Mouse (Mus musculus): ENCODE results near the gene Wwtr1. TPM values are rescaled to one million over a fixed set of nuclear protein-coding genes. Genes with fewer than 3 reads are reported as not detected.
A peak's percentile ranks its signal among the peaks of the same experiment; 100 is the strongest.

Wwtr1 gene
- polyA plus RNA-seq, 1 experiment from 2014 or later: 11.9 TPM

- Histone ChIP-seq H3K4me3 (no peak overlapping the region), H3K36me3 (replicated peaks) (no peaks in the 10 kb centered on the region), H3K4me1 (peaks cover 41% of the 10 kb centered on the region), H3K9me3 (no peaks in the 10 kb centered on the region), H3K27ac (replicated peaks) (no peak overlapping the region), H3K27me3 (replicated peaks; ENCODE audit: low read depth, poor library complexity, severe bottlenecking) (no peaks in the 10 kb centered on the region)
- 96% methylated on average over 3 of the region's 3 CpGs for WGBS
- DNase-seq (ENCODE audit: low spot score): no peak
Observed at GRCm38 (mm10) chr3:57469325-57469724, 106.4 kb downstream of the Wwtr1 start.

GRCm38 (mm10) chr3:57466289-57466688 is 109.4 kb downstream of the Wwtr1 start:
- H3K27me3 ChIP-seq (replicated peaks; ENCODE audit: low read depth, poor library complexity, severe bottlenecking): no peaks in the 10 kb centered on the region
- H3K4me3 ChIP-seq: no peak overlapping the region
- WGBS: 69% methylated on average over 3 of the region's 3 CpGs
- peaks cover 7% of the 10 kb centered on the region for H3K36me3 ChIP-seq (replicated peaks)
- no peak for DNase-seq (ENCODE audit: low spot score)
- H3K27ac ChIP-seq (replicated peaks): no peak overlapping the region
- H3K9me3 ChIP-seq: no peaks in the 10 kb centered on the region
- H3K4me1 ChIP-seq: peaks cover 19% of the 10 kb centered on the region

- H3K4me3 ChIP-seq: no peak overlapping the region
- peaks cover 22% of the 10 kb centered on the region for H3K36me3 ChIP-seq (replicated peaks)
- WGBS: 87% methylated on average over 4 of the region's 4 CpGs
- H3K27ac ChIP-seq (replicated peaks): no peak overlapping the region
- H3K9me3 ChIP-seq: no peaks in the 10 kb centered on the region
- peaks cover 6% of the 10 kb centered on the region for H3K4me1 ChIP-seq
- no peaks in the 10 kb centered on the region for H3K27me3 ChIP-seq (replicated peaks; ENCODE audit: low read depth, poor library complexity, severe bottlenecking)
- no peak for DNase-seq (ENCODE audit: low spot score)
Observed at GRCm38 (mm10) chr3:57463302-57463701, 112.4 kb downstream of the Wwtr1 start.

GRCm38 (mm10) chr3:57458652-57459051 is 117.1 kb downstream of the Wwtr1 start:
- peak; percentile 65 for DNase-seq (ENCODE audit: low spot score)
- Histone ChIP-seq H3K9me3 (no peaks in the 10 kb centered on the region), H3K27me3 (replicated peaks; ENCODE audit: low read depth, poor library complexity, severe bottlenecking) (no peaks in the 10 kb centered on the region), H3K27ac (replicated peaks) (no peak overlapping the region), H3K4me1 (peaks cover 8% of the 10 kb centered on the region), H3K4me3 (no peak overlapping the region), H3K36me3 (replicated peaks) (peaks cover 22% of the 10 kb centered on the region)
- WGBS: 43% methylated on average over 11 of the region's 11 CpGs

GRCm38 (mm10) chr3:57448445-57448844 is 127.3 kb downstream of the Wwtr1 start:
- no peaks in the 10 kb centered on the region for H3K9me3 ChIP-seq
- no peaks in the 10 kb centered on the region for H3K27me3 ChIP-seq (replicated peaks; ENCODE audit: low read depth, poor library complexity, severe bottlenecking)
- peak; percentile 73 for DNase-seq (ENCODE audit: low spot score)
- H3K36me3 ChIP-seq (replicated peaks): no peaks in the 10 kb centered on the region
- no peak overlapping the region for H3K27ac ChIP-seq (replicated peaks)
- H3K4me1 ChIP-seq: no peaks in the 10 kb centered on the region
- 36% methylated on average over 5 of the region's 5 CpGs for WGBS
- no peak overlapping the region for H3K4me3 ChIP-seq

GRCm38 (mm10) chr3:57447889-57448288 is 127.8 kb downstream of the Wwtr1 start:
- DNase-seq (ENCODE audit: low spot score): no peak
- Histone ChIP-seq H3K4me3 (no peak overlapping the region), H3K4me1 (no peaks in the 10 kb centered on the region), H3K27ac (replicated peaks) (no peak overlapping the region), H3K9me3 (no peaks in the 10 kb centered on the region), H3K36me3 (replicated peaks) (no peaks in the 10 kb centered on the region), H3K27me3 (replicated peaks; ENCODE audit: low read depth, poor library complexity, severe bottlenecking) (no peaks in the 10 kb centered on the region)
- 65% methylated on average over 1 of the region's 1 CpGs for WGBS

GRCm38 (mm10) chr3:57445706-57446105 is 130.0 kb downstream of the Wwtr1 start:
- WGBS: 59% methylated on average over 3 of the region's 3 CpGs
- Histone ChIP-seq H3K4me3 (no peak overlapping the region), H3K4me1 (no peaks in the 10 kb centered on the region), H3K9me3 (no peaks in the 10 kb centered on the region), H3K36me3 (replicated peaks) (no peaks in the 10 kb centered on the region), H3K27ac (replicated peaks) (no peak overlapping the region), H3K27me3 (replicated peaks; ENCODE audit: low read depth, poor library complexity, severe bottlenecking) (no peaks in the 10 kb centered on the region)
- DNase-seq (ENCODE audit: low spot score): no peak

- 56% methylated on average over 3 of the region's 3 CpGs for WGBS
- no peak overlapping the region for H3K4me3 ChIP-seq
- H3K36me3 ChIP-seq (replicated peaks): no peaks in the 10 kb centered on the region
Observed at GRCm38 (mm10) chr3:57440956-57441355, 134.8 kb downstream of the Wwtr1 start.

GRCm38 (mm10) chr3:57435364-57435763 is 140.3 kb downstream of the Wwtr1 start:
- H3K27ac ChIP-seq (replicated peaks): no peak overlapping the region
- H3K27me3 ChIP-seq (replicated peaks; ENCODE audit: low read depth, poor library complexity, severe bottlenecking): no peaks in the 10 kb centered on the region
- WGBS: 77% methylated on average over 8 of the region's 8 CpGs
- H3K9me3 ChIP-seq: no peaks in the 10 kb centered on the region
- H3K4me1 ChIP-seq: no peaks in the 10 kb centered on the region
- H3K36me3 ChIP-seq (replicated peaks): no peaks in the 10 kb centered on the region
- H3K4me3 ChIP-seq: no peak overlapping the region
- DNase-seq (ENCODE audit: low spot score): no peak

More at GRCm38 (mm10) chr3:57440956-57441355, 134.8 kb downstream of the Wwtr1 start:
- Histone ChIP-seq H3K4me1 (no peaks in the 10 kb centered on the region), H3K27me3 (replicated peaks; ENCODE audit: low read depth, poor library complexity, severe bottlenecking) (no peaks in the 10 kb centered on the region), H3K9me3 (no peaks in the 10 kb centered on the region), H3K27ac (replicated peaks) (no peak overlapping the region)
- DNase-seq (ENCODE audit: low spot score): no peak

GRCm38 (mm10) chr3:57431706-57432105 is 144.0 kb downstream of the Wwtr1 start:
- Histone ChIP-seq H3K27ac (replicated peaks) (no peak overlapping the region), H3K9me3 (no peaks in the 10 kb centered on the region), H3K4me3 (no peak overlapping the region), H3K4me1 (peaks cover 8% of the 10 kb centered on the region; the same call in 1 of the 2 replicates), H3K36me3 (replicated peaks) (no peaks in the 10 kb centered on the region), H3K27me3 (replicated peaks; ENCODE audit: low read depth, poor library complexity, severe bottlenecking) (no peaks in the 10 kb centered on the region)
- no peak for DNase-seq (ENCODE audit: low spot score)
- WGBS: 79% methylated on average over 3 of the region's 3 CpGs

GRCm38 (mm10) chr3:57429486-57429885 is 146.2 kb downstream of the Wwtr1 start:
- H3K4me3 ChIP-seq: no peak overlapping the region
- H3K4me1 ChIP-seq: peaks cover 11% of the 10 kb centered on the region; the same call in 1 of the 2 replicates
- WGBS: 72% methylated on average over 4 of the region's 4 CpGs
- H3K27ac ChIP-seq (replicated peaks): no peak overlapping the region
- H3K27me3 ChIP-seq (replicated peaks; ENCODE audit: low read depth, poor library complexity, severe bottlenecking): no peaks in the 10 kb centered on the region
- no peaks in the 10 kb centered on the region for H3K36me3 ChIP-seq (replicated peaks)
- no peak for DNase-seq (ENCODE audit: low spot score)
- H3K9me3 ChIP-seq: no peaks in the 10 kb centered on the region

GRCm38 (mm10) chr3:57428682-57429464 is 146.8 kb downstream of the Wwtr1 start:
- H3K27me3 ChIP-seq (replicated peaks; ENCODE audit: low read depth, poor library complexity, severe bottlenecking): no peaks in the 10 kb centered on the region
- no peak overlapping the region for H3K4me3 ChIP-seq
- H3K27ac ChIP-seq (replicated peaks): peak overlapping the region; percentile 24; the same call in 1 of the 2 replicates
- H3K9me3 ChIP-seq: no peaks in the 10 kb centered on the region
- H3K36me3 ChIP-seq (replicated peaks): no peaks in the 10 kb centered on the region
- WGBS: 38% methylated on average over 5 of the region's 5 CpGs
- peak; percentile 22 for DNase-seq (ENCODE audit: low spot score)
- H3K4me1 ChIP-seq: peaks cover 11% of the 10 kb centered on the region; the same call in 1 of the 2 replicates

- Histone ChIP-seq H3K4me3 (no peak overlapping the region), H3K9me3 (no peaks in the 10 kb centered on the region), H3K27ac (replicated peaks) (no peak overlapping the region), H3K27me3 (replicated peaks; ENCODE audit: low read depth, poor library complexity, severe bottlenecking) (no peaks in the 10 kb centered on the region), H3K36me3 (replicated peaks) (no peaks in the 10 kb centered on the region), H3K4me1 (peaks cover 11% of the 10 kb centered on the region; the same call in 1 of the 2 replicates)
- DNase-seq (ENCODE audit: low spot score): no peak
- WGBS: 90% methylated on average over 11 of the region's 11 CpGs
Observed at GRCm38 (mm10) chr3:57426351-57426750, 149.4 kb downstream of the Wwtr1 start.
